Mouse (Mus musculus): ENCODE results near the gene Sh3bp4.

DNA sequence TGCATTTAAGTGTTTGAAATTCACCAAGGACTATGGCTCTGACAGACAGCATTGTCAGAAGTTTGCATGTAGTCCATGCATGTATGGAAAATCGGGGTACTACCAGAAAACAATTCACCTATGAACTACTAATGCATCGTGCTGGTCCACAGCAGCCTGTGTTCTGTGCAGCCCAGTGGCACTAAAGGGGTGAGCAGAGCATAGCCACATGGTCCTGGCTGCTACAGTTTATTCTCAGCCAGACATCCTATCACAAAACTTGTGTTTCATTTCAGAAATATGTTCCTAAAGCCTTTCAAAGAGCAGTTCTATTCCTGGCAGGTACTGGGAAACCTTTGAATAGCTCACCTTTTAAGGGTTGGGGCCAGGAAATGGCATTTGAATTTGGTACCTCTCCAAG lies 8.0 kb downstream of the Sh3bp4 start:
- TF ChIP-seq POLR2A (IDR thresholded peaks at IDR 0.05; ENCODE audit: borderline replicate concordance, control insufficient read depth, low read depth, low read length) (no peak), CTCF (IDR thresholded peaks at IDR 0.05; ENCODE audit: control insufficient read depth, insufficient read depth, low read length) (no peak)

Measured in bone marrow, adult 2 months (tissue).